Mouse (Mus musculus): ENCODE measurements at regions not wholly inside any gene's neighbourhood (a gene's known extent, or its start where the extent isn't known, plus 50 kb on each side); places are given as distances from the start of the nearest gene placed in this dataset.

DNA sequence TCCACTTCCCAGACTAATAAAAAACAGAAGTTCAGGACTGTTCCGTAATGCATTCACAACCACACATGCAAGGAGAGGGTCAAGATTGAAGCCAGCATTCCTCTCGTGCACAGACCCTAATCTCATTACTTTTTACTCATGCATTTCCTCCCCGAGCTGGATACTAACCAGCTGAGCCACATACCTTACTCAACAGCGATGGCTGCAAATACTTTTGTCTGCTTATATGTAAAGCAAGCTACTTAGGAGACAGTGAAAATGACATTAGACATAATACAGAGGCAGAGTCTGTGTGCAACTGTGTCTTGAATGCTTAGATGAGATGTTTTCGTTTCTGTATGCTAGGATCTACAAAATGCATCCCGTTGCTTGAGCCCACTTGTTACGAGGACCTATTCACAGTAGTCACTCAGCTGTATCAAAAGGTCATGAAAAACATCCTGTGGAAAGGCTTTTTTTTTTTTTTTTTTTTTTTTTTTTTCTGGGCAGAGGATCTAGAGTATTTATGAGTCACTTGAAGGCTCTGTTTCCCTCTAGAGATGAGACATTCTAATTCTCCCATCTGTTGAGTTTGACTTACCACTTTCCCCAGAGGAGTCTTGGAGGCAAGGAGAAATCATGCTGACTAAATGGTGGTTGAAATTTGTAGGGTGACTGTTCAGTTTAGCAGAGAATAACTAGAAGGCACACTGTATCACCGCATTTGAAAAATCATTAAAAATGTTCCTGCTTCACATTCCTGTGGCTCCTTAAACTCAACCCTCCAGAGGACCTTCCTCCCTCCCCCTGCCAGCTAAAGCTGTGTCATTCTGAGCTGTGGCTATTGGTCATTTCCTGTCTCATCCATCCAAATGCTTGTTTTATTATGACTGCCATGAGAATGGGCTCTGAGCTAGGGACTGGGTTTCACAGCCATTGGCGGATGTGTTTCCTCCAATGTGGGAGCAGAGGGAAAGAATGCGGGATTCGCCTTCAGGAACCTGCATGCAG, 1364.1 kb upstream of the A1bg start:
- no peak for DNase-seq (ENCODE audit: low read depth, low spot score)

GRCm38 (mm10) chr15:62284606-62285531, 1362.1 kb upstream of the A1bg start:
- no peak for DNase-seq (ENCODE audit: low read depth, low spot score)

DNA sequence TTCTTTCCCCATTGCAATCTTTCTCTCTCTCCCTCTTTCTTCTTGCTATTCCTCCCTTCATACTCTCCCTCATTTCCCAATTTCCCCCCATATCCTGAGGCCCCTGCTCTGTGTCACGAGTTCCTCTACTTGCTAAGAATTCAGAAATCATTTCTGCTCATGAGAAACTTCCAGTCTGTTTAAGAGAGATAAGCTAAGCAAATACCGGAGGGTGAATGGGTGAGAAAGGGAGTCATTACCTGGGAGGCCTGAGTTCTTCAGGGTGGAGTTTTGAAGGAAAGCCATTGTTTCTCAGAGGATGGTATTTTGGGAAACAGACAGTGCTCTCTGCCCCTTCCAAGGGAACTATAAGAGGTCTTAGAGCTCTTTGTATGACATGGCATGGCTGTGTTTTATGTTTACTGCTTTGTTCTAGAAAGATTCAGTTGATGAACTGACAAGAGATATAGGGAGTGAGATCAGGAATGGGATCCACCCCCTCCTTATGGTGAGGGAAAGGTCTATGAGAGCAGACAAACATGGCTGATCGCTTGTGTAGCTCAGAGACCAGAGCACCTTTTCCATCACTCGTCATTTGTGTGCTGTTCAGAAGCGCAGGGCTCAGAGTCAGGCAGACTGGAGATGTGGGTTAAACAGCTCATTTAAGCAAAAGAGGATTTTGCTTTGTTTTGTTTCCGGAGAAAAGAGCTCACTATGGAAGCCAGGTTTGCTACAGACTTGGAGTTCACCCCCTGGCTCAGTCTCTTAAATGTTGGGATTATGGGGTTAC, 1361.0 kb upstream of the A1bg start:
- no peak for DNase-seq (ENCODE audit: low read depth, low spot score)

GRCm38 (mm10) chr15:62282646-62283045, 1359.8 kb upstream of the A1bg start:
- no peak for DNase-seq (ENCODE audit: low read depth, low spot score)

GRCm38 (mm10) chr15:62282116-62282515, 1359.3 kb upstream of the A1bg start:
- DNase-seq (ENCODE audit: low read depth, low spot score): no peak

DNA sequence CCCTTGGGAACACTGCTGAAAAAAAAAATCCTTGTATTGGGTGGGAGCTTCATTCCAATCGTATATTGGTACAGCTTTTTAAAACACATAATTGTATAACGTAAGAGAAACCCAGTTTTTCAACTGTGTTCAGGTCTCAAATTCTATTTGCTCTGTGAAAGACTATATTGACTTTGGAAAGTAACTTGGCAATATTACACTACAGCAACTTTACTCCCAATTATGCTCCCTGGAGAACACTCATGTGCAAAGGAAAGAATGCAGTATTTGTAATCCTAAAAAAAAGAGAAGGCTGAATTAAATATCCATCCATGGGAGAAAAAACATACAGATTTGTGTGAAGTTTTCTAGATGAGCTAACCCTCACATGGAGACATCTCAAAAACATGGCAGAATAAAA, 1356.7 kb upstream of the A1bg start:
- DNase-seq (ENCODE audit: low read depth, low spot score): no peak

DNA sequence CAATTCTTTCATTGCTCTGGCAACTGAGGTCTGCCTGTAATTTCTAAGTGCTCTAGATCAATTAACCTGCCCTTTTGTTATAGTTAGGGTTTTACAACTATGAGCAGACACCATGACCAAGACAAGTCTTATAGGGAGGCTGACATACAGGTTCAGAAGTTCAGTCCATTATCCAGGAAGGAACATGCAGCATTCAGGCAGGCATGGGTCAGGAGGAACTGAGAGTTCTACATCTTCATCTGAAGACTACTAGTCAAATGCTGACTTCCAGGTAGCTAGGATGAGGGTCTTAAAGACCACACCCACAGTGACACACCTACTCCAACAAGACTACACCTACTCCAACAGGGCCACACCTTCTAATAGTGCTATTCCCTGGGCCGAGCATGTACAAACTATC, 1352.0 kb upstream of the A1bg start:
- DNase-seq (ENCODE audit: low read depth, low spot score): no peak

- no peak for DNase-seq (ENCODE audit: low read depth, low spot score)
These were observed 1351.2 kb upstream of the A1bg start for GRCm38 (mm10) chr15:62273855-62274488.

GRCm38 (mm10) chr15:62272755-62273154, 1349.9 kb upstream of the A1bg start:
- no peak for DNase-seq (ENCODE audit: low read depth, low spot score)

DNA sequence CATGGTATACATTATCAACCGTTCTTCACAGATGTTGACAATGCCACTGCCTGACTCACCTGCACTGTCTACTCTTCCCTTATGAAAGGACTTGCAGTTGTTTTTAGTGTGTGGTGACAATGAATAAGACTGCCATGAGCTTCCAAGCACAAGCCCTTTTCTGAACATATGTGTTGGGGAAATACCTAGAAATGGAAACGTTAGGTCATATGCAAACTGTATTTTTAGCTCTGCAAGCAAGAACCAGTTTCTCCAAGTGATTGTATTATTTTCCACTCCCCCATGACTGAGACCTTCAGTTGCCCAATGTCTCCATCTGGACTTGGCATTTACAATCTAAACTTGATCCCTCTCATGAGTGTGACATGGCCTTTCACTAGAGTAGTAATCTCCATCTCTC, 1348.6 kb upstream of the A1bg start:
- no peak for DNase-seq (ENCODE audit: low read depth, low spot score)

DNA sequence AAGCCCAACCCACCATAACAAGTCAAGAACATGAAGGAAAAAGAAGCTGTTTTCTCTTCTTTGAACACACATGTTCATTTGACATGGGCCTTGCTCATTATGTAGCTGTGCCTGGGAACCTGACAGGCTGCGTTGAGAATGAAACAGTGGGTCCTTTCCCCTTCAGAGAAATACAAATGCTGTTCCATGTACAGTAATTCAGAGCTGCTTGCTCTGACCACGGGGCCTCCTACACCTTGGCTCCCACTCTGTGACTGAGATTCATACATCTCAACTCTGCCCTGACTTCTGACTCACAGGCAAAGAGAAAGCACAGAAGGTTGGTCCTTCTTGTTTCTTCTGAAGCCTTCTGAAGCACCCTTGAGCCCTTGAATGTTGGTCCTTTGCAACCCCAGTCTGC, 1345.4 kb upstream of the A1bg start:
- DNase-seq (ENCODE audit: low read depth, low spot score): no peak

GRCm38 (mm10) chr15:62267536-62267935, 1344.7 kb upstream of the A1bg start:
- DNase-seq (ENCODE audit: low read depth, low spot score): no peak

DNA sequence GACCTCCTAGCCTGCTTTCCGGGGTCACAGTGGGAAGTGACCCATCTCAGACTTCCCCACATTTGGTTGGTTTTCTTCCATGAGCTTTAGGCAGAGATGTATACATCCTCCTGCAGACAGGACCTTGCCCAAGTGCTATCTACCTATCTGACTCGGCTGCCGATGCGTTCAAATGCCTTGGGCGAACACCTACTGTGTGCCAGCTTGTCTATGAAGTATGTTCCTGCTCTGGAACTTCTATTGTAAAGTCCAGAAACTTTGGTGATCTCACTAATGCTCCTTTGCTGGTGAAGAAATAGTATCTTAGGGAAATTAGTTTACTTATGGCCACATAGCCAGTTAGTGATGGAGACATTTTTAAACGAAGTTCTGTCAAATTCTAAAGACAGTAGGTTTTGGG, 1343.2 kb upstream of the A1bg start:
- DNase-seq (ENCODE audit: low read depth, low spot score): no peak

GRCm38 (mm10) chr15:62265484-62265937, 1342.7 kb upstream of the A1bg start:
- no peak for DNase-seq (ENCODE audit: low read depth, low spot score)

GRCm38 (mm10) chr15:62264966-62265365, 1342.2 kb upstream of the A1bg start:
- DNase-seq (ENCODE audit: low read depth, low spot score): no peak

DNA sequence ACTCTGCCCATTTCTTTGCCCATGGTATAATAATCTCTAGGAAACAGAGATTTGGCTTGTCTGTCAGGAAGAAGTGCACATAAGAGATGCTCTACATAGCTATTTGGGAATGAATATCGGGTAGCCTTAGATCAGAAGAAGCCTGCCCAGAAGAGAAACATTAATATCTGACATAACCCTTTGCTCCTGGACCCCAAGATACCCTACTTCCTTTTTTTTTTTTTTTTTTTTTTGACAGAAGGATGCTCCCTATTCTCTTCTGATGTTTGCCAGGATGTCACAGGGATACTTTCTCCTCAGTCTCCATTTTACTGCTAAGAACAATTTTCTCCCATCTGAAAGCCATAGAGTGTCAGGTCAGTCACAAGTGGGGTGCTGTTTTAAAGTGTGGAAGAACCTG, 1341.4 kb upstream of the A1bg start:
- no peak for DNase-seq (ENCODE audit: low read depth, low spot score)

DNA sequence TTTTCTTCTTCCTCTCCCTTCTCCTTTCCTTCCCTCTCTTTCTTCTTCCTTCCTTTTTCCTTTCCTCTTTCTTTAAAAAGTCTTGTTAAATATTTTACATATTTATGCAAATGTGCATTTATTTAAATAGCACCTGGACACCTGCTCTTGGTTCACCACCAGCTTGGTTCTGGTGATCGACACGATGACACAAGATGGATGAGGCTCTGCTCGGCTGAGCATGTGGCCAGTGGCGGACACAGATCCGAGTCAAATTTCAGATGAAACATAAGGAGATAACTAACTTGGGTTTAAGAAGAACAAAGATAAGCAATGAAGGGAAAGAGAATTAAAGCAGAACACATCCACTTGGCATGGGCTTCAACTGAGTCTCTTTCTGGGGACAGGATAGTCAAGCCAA, 1339.7 kb upstream of the A1bg start:
- no peak for DNase-seq (ENCODE audit: low read depth, low spot score)

DNA sequence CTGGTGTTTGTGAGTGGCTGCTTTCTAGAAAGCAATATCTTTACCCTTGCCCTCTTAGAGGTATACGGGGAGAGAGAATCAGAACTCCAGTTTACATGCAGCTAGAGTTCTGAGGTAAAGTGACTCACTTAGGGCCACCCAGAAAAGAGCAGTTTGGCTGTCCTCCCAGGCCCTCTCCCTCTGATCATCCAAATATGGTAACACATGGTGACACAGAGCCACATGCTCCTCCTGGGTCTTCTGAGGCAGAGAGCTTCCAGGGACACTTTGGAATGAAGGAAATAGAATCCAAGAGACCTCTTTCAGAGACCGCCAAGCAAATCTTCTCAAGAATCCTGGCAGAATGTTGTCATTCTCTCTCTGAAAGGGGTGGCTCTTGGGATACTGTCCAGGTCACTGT, 1338.7 kb upstream of the A1bg start:
- DNase-seq (ENCODE audit: low read depth, low spot score): no peak

DNA sequence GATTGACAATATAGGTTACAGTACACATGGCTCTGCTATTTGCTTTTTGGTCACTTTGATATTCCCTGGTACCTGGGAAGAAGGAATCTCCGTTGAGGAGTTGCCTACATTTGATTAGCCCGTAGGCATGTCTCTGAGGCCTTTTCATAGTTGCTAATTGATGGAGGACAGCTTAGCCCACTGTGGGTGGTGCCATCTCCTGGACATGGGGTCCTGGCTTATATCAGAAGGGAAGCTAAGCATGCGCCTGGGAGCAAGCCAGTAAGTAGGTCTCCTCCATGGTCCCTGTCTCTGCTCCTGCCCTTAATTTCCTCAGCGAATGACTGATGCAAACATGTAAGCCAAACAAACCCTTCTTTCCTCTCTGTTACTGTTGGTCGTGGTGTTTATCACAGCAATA, 1335.8 kb upstream of the A1bg start:
- no peak for DNase-seq (ENCODE audit: low read depth, low spot score)

DNA sequence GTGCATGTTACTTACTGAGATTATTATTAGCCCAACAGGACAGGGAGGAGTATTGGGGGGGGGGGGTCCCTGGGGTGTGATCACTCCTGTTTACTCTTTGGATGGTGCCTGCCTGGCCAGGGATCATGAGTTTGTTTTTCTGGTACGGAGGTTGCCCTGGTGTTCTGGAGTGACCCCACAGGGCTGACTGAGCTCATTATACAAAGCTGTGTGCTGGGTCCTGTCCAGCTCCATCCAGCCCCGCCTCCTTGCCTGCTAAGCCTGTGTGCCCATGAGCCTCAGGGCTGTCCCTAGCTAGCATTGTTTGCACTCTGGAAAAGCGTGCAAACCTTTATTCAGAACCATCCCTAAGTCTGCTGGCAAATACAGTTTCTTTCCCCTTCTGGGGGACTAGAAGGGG, 1335.1 kb upstream of the A1bg start:
- DNase-seq (ENCODE audit: low read depth, low spot score): no peak

GRCm38 (mm10) chr15:62257110-62257667, 1334.4 kb upstream of the A1bg start:
- no peak for DNase-seq (ENCODE audit: low read depth, low spot score)

Measured in ZHBTc4 (cell line).